Mouse (Mus musculus): ENCODE measurements around the gene Cysrt1. TPM values are rescaled to one million over a fixed set of nuclear protein-coding genes. Genes with fewer than 3 reads are reported as not detected.

The Cysrt1 gene
- 0.94 and 8.8 TPM in 2 replicates for polyA plus RNA-seq (2012; rRNA removed; ENCODE audit: low replicate concordance)

GRCm38 (mm10) chr2:25242101-25242506 is at the start of gene Cysrt1, which contains the start of gene Rnf208:
Gene Cysrt1, minus strand, starts transcription at chr2:25242452.
Gene Rnf208, plus strand, starts transcription at chr2:25242255.

GRCm38 (mm10) chr2:25289651-25290050 is 47.4 kb upstream of the Cysrt1 start, which contains the start of gene Lrrc26:
Gene Lrrc26, plus strand, starts transcription at chr2:25289915.

GRCm38 (mm10) chr2:25287927-25288649 is 45.8 kb upstream of the Cysrt1 start, which contains the start of gene Tmem210:
Gene Tmem210, plus strand, starts transcription at chr2:25288145.

GRCm38 (mm10) chr2:25271827-25272511 is 29.7 kb upstream of the Cysrt1 start, which contains the start of the genes Ssna1 and Anapc2:
Gene Ssna1, minus strand, starts transcription at chr2:25272438.
Gene Anapc2, plus strand, starts transcription at chr2:25272478.

GRCm38 (mm10) chr2:25262291-25262767 is 20.1 kb upstream of the Cysrt1 start, which contains the start of gene Tprn:
Gene Tprn, plus strand, starts transcription at chr2:25262618.

GRCm38 (mm10) chr2:25255284-25255779 is 13.1 kb upstream of the Cysrt1 start, which contains the start of gene Tmem203:
Gene Tmem203, plus strand, starts transcription at chr2:25255439.

GRCm38 (mm10) chr2:25246183-25247072 is 4.2 kb upstream of the Cysrt1 start, which contains the start of gene AL732309.1:
Gene AL732309.1, minus strand, starts transcription at chr2:25246863.

GRCm38 (mm10) chr2:25236614-25237013 is 5.6 kb downstream of the Cysrt1 start, which contains the start of gene Rnf224:
Gene Rnf224, minus strand, starts transcription at chr2:25236787.

GRCm38 (mm10) chr2:25234050-25234449 is 8.2 kb downstream of the Cysrt1 start, which contains the start of gene Slc34a3:
Gene Slc34a3, minus strand, starts transcription at chr2:25234364.

GRCm38 (mm10) chr2:25224492-25224765 is 17.8 kb downstream of the Cysrt1 start, which contains the start of gene Tubb4b:
Gene Tubb4b, minus strand, starts transcription at chr2:25224702.

GRCm38 (mm10) chr2:25218445-25218844 is 23.8 kb downstream of the Cysrt1 start, which contains the start of gene Fam166a:
Gene Fam166a, plus strand, starts transcription at chr2:25218745.

GRCm38 (mm10) chr2:25214444-25214843 is 27.8 kb downstream of the Cysrt1 start, which contains the start of gene Stpg3:
Gene Stpg3, minus strand, starts transcription at chr2:25214637.

GRCm38 (mm10) chr2:25211121-25211670 is 31.1 kb downstream of the Cysrt1 start, which contains the start of gene Nelfb:
Gene Nelfb, minus strand, starts transcription at chr2:25211489.

GRCm38 (mm10) chr2:25196172-25196954 is 45.9 kb downstream of the Cysrt1 start, which contains the start of gene Tor4a:
Gene Tor4a, minus strand, starts transcription at chr2:25196886.

Other genes with a start within 250 kb of the Cysrt1 start
- gene Nsmf, start 188.1 kb downstream of the Cysrt1 start, polyA plus RNA-seq (2012; rRNA removed; ENCODE audit: low replicate concordance) = 52.7 and 54.1 TPM in 2 replicates
- 121 and 257 TPM in 2 replicates for gene Entpd8, start 162.1 kb downstream of the Cysrt1 start, polyA plus RNA-seq (2012; rRNA removed; ENCODE audit: low replicate concordance)
- 17.5 and 26.4 TPM in 2 replicates for gene Noxa1, start 147.3 kb downstream of the Cysrt1 start, polyA plus RNA-seq (2012; rRNA removed; ENCODE audit: low replicate concordance)
- gene Nrarp, start 61.7 kb downstream of the Cysrt1 start, polyA plus RNA-seq (2012; rRNA removed; ENCODE audit: low replicate concordance) = 42.6 and 53.2 TPM in 2 replicates
- gene Tor4a, start 45.6 kb downstream of the Cysrt1 start, polyA plus RNA-seq (2012; rRNA removed; ENCODE audit: low replicate concordance) = 25.3 and 31.1 TPM in 2 replicates
- gene Nelfb, start 31.0 kb downstream of the Cysrt1 start, polyA plus RNA-seq (2012; rRNA removed; ENCODE audit: low replicate concordance) = 29.9 and 42.4 TPM in 2 replicates
- not detected in 2 replicates for gene Stpg3, start 27.8 kb downstream of the Cysrt1 start, polyA plus RNA-seq (2012; rRNA removed; ENCODE audit: low replicate concordance)
- gene Fam166a, start 23.7 kb downstream of the Cysrt1 start, polyA plus RNA-seq (2012; rRNA removed; ENCODE audit: low replicate concordance) = not detected in 2 replicates
- gene Tubb4b, start 17.8 kb downstream of the Cysrt1 start, polyA plus RNA-seq (2012; rRNA removed; ENCODE audit: low replicate concordance) = 379 and 679 TPM in 2 replicates
- gene Slc34a3, start 8.1 kb downstream of the Cysrt1 start, polyA plus RNA-seq (2012; rRNA removed; ENCODE audit: low replicate concordance) = 4.3 TPM in 1 of 2 replicates, not detected in the other
- not detected in 2 replicates for gene Rnf224, start 5.7 kb downstream of the Cysrt1 start, polyA plus RNA-seq (2012; rRNA removed; ENCODE audit: low replicate concordance)
- 14.3 and 73.6 TPM in 2 replicates for gene Rnf208, start 197 bp downstream of the Cysrt1 start, polyA plus RNA-seq (2012; rRNA removed; ENCODE audit: low replicate concordance)
- 18.8 and 30.9 TPM in 2 replicates for gene AL732309.1, start 4.4 kb upstream of the Cysrt1 start, polyA plus RNA-seq (2012; rRNA removed; ENCODE audit: low replicate concordance)
- gene Tmem203, start 13.0 kb upstream of the Cysrt1 start, polyA plus RNA-seq (2012; rRNA removed; ENCODE audit: low replicate concordance) = 39.8 and 90.7 TPM in 2 replicates
- 186 and 454 TPM in 2 replicates for gene Tprn, start 20.2 kb upstream of the Cysrt1 start, polyA plus RNA-seq (2012; rRNA removed; ENCODE audit: low replicate concordance)
- gene Ssna1, start 30.0 kb upstream of the Cysrt1 start, polyA plus RNA-seq (2012; rRNA removed; ENCODE audit: low replicate concordance) = 44.6 and 49.5 TPM in 2 replicates
- 57.3 and 58.9 TPM in 2 replicates for gene Anapc2, start 30.0 kb upstream of the Cysrt1 start, polyA plus RNA-seq (2012; rRNA removed; ENCODE audit: low replicate concordance)
- gene Tmem210, start 45.7 kb upstream of the Cysrt1 start, polyA plus RNA-seq (2012; rRNA removed; ENCODE audit: low replicate concordance) = 1.4 TPM in 1 of 2 replicates, not detected in the other
- 81.7 and 85.6 TPM in 2 replicates for gene Lrrc26, start 47.5 kb upstream of the Cysrt1 start, polyA plus RNA-seq (2012; rRNA removed; ENCODE audit: low replicate concordance)
- gene Grin1, start 76.7 kb upstream of the Cysrt1 start, polyA plus RNA-seq (2012; rRNA removed; ENCODE audit: low replicate concordance) = 0.78 and 1.7 TPM in 2 replicates
- gene Man1b1, start 89.9 kb upstream of the Cysrt1 start, polyA plus RNA-seq (2012; rRNA removed; ENCODE audit: low replicate concordance) = 13.8 and 17.1 TPM in 2 replicates
- gene Dpp7, start 113.9 kb upstream of the Cysrt1 start, polyA plus RNA-seq (2012; rRNA removed; ENCODE audit: low replicate concordance) = 15.8 and 19.7 TPM in 2 replicates
- gene Uap1l1, start 123.2 kb upstream of the Cysrt1 start, polyA plus RNA-seq (2012; rRNA removed; ENCODE audit: low replicate concordance) = 66.1 and 563 TPM in 2 replicates
- 27.5 and 29.1 TPM in 2 replicates for gene Sapcd2, start 129.9 kb upstream of the Cysrt1 start, polyA plus RNA-seq (2012; rRNA removed; ENCODE audit: low replicate concordance)
- gene Entpd2, start 153.4 kb upstream of the Cysrt1 start, polyA plus RNA-seq (2012; rRNA removed; ENCODE audit: low replicate concordance) = 50.6 and 75.3 TPM in 2 replicates
- 223 and 325 TPM in 2 replicates for gene Npdc1, start 156.9 kb upstream of the Cysrt1 start, polyA plus RNA-seq (2012; rRNA removed; ENCODE audit: low replicate concordance)
- 1.3 and 2.1 TPM in 2 replicates for gene Fut7, start 180.8 kb upstream of the Cysrt1 start, polyA plus RNA-seq (2012; rRNA removed; ENCODE audit: low replicate concordance)
- gene Abca2, start 186.3 kb upstream of the Cysrt1 start, polyA plus RNA-seq (2012; rRNA removed; ENCODE audit: low replicate concordance) = 16.8 and 36.7 TPM in 2 replicates
- 1.9 and 14.3 TPM in 2 replicates for gene Clic3, start 214.4 kb upstream of the Cysrt1 start, polyA plus RNA-seq (2012; rRNA removed; ENCODE audit: low replicate concordance)
- gene Paxx, start 218.6 kb upstream of the Cysrt1 start, polyA plus RNA-seq (2012; rRNA removed; ENCODE audit: low replicate concordance) = 81.4 and 115 TPM in 2 replicates
- 0.74 TPM in 1 of 2 replicates, not detected in the other for gene Ptgds, start 227.6 kb upstream of the Cysrt1 start, polyA plus RNA-seq (2012; rRNA removed; ENCODE audit: low replicate concordance)

All from duodenum, adult 2 months (tissue).